Mouse (Mus musculus) C2C12 (cell line): ENCODE results near the gene Hes3. TPM values are rescaled to one million over a fixed set of nuclear protein-coding genes. Genes with fewer than 3 reads are reported as not detected.

Experiments used
- H3K27me3 ChIP-seq: one replicate; pipeline ENCODE4 v1.6.1; 2011; ENCODE audit not compliant: control insufficient read depth, insufficient read depth, insufficient read length
- H3K36me3 ChIP-seq: one replicate; pipeline ENCODE4 v1.6.1; 2011; ENCODE audit not compliant: control insufficient read depth, insufficient read depth
- H3K4me3 ChIP-seq: one replicate; pipeline ENCODE4 v1.5.1; 2011; ENCODE audit warnings: mild to moderate bottlenecking, control low read depth; ENCODE audit not compliant: poor library complexity, insufficient read depth, severe bottlenecking
- H3K79me2 ChIP-seq: one replicate; pipeline ENCODE4 v1.6.1; 2011; ENCODE audit not compliant: control insufficient read depth, insufficient read depth
- H3K79me3 ChIP-seq: one replicate; pipeline ENCODE4 v1.6.1; 2011; ENCODE audit warnings: low read depth, control low read depth
- H3ac ChIP-seq: one replicate; pipeline ENCODE3; 2011; ENCODE audit warnings: low read depth; ENCODE audit not compliant: control insufficient read depth, insufficient read length
- CEBPB ChIP-seq: IDR thresholded peaks from one replicate; pipeline ENCODE4 v1.6.1; 2011; ENCODE audit warnings: low read depth, mild to moderate bottlenecking, control low read depth, moderate library complexity
- CTCF ChIP-seq: IDR thresholded peaks from one replicate; pipeline ENCODE4 v1.5.1; 2011; ENCODE audit not compliant: control insufficient read depth, insufficient read depth, insufficient read length
- FOSL1 ChIP-seq: IDR thresholded peaks from one replicate; pipeline ENCODE4 v1.8.0; 2011; ENCODE audit warnings: mild to moderate bottlenecking, low read length; ENCODE audit not compliant: poor library complexity, insufficient read depth, severe bottlenecking
- MAX ChIP-seq: IDR thresholded peaks from one replicate; pipeline ENCODE4 v1.6.1; 2011; ENCODE audit warnings: mild to moderate bottlenecking, control low read depth
- MYOD1 ChIP-seq: IDR thresholded peaks from one replicate; pipeline ENCODE4 v1.6.1; 2011; ENCODE audit warnings: low read depth; ENCODE audit not compliant: control insufficient read depth, insufficient read length
- MYOG ChIP-seq: IDR thresholded peaks from one replicate; pipeline ENCODE4 v1.6.1; 2011; ENCODE audit not compliant: control insufficient read depth, insufficient read length; ENCODE audit errors: extremely low read depth
- USF1 ChIP-seq: IDR thresholded peaks from one replicate; pipeline ENCODE4 v1.6.1; 2011; ENCODE audit warnings: low read depth, mild to moderate bottlenecking, control low read depth, moderate library complexity
- polyA plus RNA-seq: library from polyadenylated mRNA; unstranded; fragments of >200 nt; fragmentation: generic; extraction: Trizol; gene quantifications from one replicate; pipeline ENCODE4 v1.2.1, GENCODE M21; 2012; ENCODE audit warnings: missing spikeins

The Hes3 gene
- polyA plus RNA-seq, 1 experiment = not detected

DNA sequence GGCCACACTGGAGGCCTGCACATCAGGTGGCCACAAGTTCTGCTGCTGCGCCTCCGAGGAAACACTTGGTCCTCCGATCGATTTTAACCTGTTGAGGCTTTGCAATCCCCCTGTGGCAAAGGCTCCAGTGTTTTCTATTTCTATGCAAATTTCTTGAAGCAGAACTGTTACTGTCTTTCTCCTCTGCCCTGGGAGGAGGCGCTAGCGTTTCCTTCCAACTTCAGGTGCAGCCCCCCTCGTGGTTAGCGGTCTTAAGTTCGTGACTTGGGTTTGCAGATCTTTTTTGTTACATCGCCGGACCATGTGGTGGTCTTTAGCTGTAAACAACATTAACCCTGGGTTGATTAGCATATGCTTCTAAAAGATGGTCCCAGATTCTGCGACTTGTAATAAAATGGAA, 42.1 kb upstream of the Hes3 start:
- peaks cover 38% of the 10 kb centered on the region for H3K79me2 ChIP-seq
- H3ac ChIP-seq = no peak overlapping the region
- TF ChIP-seq USF1 = no peak
- TF ChIP-seq MAX = no peak
- no peak for TF ChIP-seq FOSL1
- TF ChIP-seq MYOG = no peak
- no peak for TF ChIP-seq CTCF
- no peak for TF ChIP-seq MYOD1
- TF ChIP-seq CEBPB = no peak
- H3K27me3 ChIP-seq = peaks cover 2% of the 10 kb centered on the region
- H3K79me3 ChIP-seq = peaks cover 38% of the 10 kb centered on the region
- peaks cover 70% of the 10 kb centered on the region for H3K36me3 ChIP-seq
- H3K4me3 ChIP-seq = no peak overlapping the region

- Histone ChIP-seq H3K36me3 (peaks cover 77% of the 10 kb centered on the region), H3K79me3 (peaks cover 43% of the 10 kb centered on the region), H3K27me3 (no peaks in the 10 kb centered on the region), H3K4me3 (no peak overlapping the region), H3ac (no peak overlapping the region), H3K79me2 (peaks cover 44% of the 10 kb centered on the region)
- TF ChIP-seq CTCF = peak; percentile 90
- TF ChIP-seq MAX = no peak
Observed at GRCm38 (mm10) chr4:152332952-152333351, 41.5 kb upstream of the Hes3 start.

GRCm38 (mm10) chr4:152328691-152329090, 37.2 kb upstream of the Hes3 start:
- no peak overlapping the region for H3ac ChIP-seq
- H3K27me3 ChIP-seq = no peaks in the 10 kb centered on the region
- H3K79me2 ChIP-seq = peaks cover 68% of the 10 kb centered on the region
- H3K79me3 ChIP-seq = peaks cover 65% of the 10 kb centered on the region
- peaks cover 67% of the 10 kb centered on the region for H3K36me3 ChIP-seq
- no peak for TF ChIP-seq MAX
- TF ChIP-seq MYOD1 = no peak
- TF ChIP-seq FOSL1 = no peak
- TF ChIP-seq CEBPB = no peak
- TF ChIP-seq USF1 = no peak
- no peak for TF ChIP-seq CTCF
- no peak for TF ChIP-seq MYOG
- H3K4me3 ChIP-seq = no peak overlapping the region

DNA sequence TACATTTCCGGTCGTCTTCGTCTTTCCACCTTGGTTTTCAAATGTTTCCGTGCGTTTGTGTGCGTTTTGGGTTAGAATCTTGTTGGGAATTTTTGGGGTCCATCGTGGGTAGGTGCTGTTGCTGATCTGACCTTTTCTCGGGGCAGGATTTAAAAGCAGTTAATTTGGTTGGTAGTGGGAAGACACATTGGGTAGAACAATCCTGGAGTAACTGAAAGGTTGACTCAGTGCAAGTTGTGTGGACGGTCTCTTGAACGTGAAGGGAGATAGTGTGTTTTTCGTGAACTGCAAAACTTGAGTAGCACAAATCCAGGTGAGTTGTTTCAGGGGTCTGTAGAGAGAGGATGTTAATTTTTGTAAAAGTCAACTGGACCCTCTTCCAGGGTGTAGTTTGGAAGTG, 35.1 kb upstream of the Hes3 start:
- TF ChIP-seq MAX (no peak), USF1 (no peak), FOSL1 (no peak), CEBPB (no peak), CTCF (no peak), MYOD1 (no peak), MYOG (no peak)
- peak overlapping the region; percentile 91 for H3K4me3 ChIP-seq

DNA sequence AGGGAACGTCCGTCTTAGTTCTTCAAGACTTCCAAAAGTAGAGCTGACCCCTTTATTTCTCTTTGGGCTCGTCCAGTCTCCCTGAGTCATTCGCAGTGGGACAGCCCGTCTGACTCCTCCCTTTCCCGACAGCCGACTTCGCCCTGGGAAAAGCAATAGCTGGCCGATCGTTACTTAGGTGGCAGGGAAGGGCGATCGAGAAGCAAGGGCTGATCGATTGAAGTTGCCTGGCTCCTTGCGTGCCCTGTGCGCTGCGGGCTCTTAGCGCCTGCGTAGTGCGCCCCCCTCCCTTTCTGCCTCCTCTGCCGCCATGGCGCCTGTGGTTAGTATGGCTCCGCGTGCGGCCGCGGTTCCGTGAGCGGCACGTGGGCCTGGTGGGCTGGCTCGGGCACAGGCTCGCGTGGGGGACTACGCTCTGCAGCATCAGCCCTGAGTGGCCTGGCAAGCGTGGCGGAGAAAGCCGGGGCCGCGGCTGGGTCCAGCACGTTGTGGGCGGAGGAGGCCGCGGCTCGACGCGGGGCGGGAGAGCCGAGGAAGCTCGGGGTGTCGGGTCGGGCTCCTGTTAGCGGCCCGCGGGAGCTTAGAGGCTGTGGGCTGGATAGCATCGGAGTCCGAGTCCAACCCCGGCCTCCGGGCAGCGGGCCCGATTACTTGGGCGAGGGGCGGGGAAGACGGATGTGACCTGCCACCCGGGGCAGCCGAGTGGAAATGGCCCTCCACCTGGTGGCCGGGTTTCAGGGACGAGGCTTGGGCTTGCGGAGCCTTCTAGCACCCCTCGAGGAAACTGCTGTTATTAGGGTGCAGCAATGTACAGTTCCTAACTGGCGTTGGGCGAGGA, 34.3 kb upstream of the Hes3 start, which contains the start of gene Rpl22:
Gene Rpl22 (plus strand): TSS at position 169 of the 838 bp plus-strand sequence.
- Histone ChIP-seq H3K4me3 (peak within 1 kb of the TSS; percentile 91), H3K79me3 (peaks cover 48% of the 10 kb centered on the region), H3K36me3 (peaks cover 39% of the 10 kb centered on the region), H3ac (peak within 1 kb of the TSS; percentile 90), H3K79me2 (peaks cover 52% of the 10 kb centered on the region), H3K27me3 (no peaks in the 10 kb centered on the region)
- TF ChIP-seq MAX (peak; percentile 93), USF1 (no peak), MYOG (no peak)

More for the DNA sequence above, 35.1 kb upstream of the Hes3 start:
- peak overlapping the region; percentile 90 for H3ac ChIP-seq
- peaks cover 60% of the 10 kb centered on the region for H3K79me2 ChIP-seq
- H3K27me3 ChIP-seq = no peaks in the 10 kb centered on the region
- peaks cover 46% of the 10 kb centered on the region for H3K36me3 ChIP-seq
- peaks cover 54% of the 10 kb centered on the region for H3K79me3 ChIP-seq
